Comparison of ENCODE assay signal across 8 mouse cellular contexts in genomic region chr2:32882283-32883043, GRCm38 (mm10). TPM values are rescaled to one million over a fixed set of nuclear protein-coding genes. Genes with fewer than 3 reads are reported as not detected.
DNase-seq lines count a peak whose midpoint lies in the region; ATAC-seq and TF ChIP-seq lines count a peak whose summit lies in the region.

No protein-coding gene starts in this region.

- H3K27me3 ChIP-seq in heart, embryonic 13.5 days (replicated peaks) = no peaks in the 10 kb centered on the region
- no peaks in the 10 kb centered on the region for H3K27me3 ChIP-seq in limb, embryonic 12.5 days
- H3K27me3 ChIP-seq in midbrain, embryonic 16.5 days (ENCODE audit: control insufficient read depth, insufficient read depth, low read depth, low read length) = no peaks in the 10 kb centered on the region

- H3K9me3 ChIP-seq in heart, embryonic 13.5 days = no peaks in the 10 kb centered on the region
- no peaks in the 10 kb centered on the region for H3K9me3 ChIP-seq in limb, embryonic 12.5 days
- no peaks in the 10 kb centered on the region for H3K9me3 ChIP-seq in midbrain, embryonic 16.5 days (replicated peaks; ENCODE audit: control insufficient read depth, low read length, poor library complexity, severe bottlenecking)

- H3K4me2 ChIP-seq in heart, embryonic 13.5 days = peak overlapping the region; percentile 55
- peak overlapping the region; percentile 15 for H3K4me2 ChIP-seq in limb, embryonic 12.5 days
- no peak overlapping the region for H3K4me2 ChIP-seq in midbrain, embryonic 16.5 days (ENCODE audit: low read length)

- TF ChIP-seq CTCF in gastrocnemius, adult 2 months (IDR thresholded peaks at IDR 0.05) = no peak

- ATAC-seq in heart, embryonic 13.5 days (ENCODE audit: extremely low read depth, insufficient number of reproducible peaks, low FRiP score, low TSS enrichment) = no peak
- ATAC-seq in limb, embryonic 12.5 days (ENCODE audit: insufficient number of reproducible peaks, insufficient read depth, low FRiP score, low TSS enrichment, low read depth) = no peak
- no peak for ATAC-seq in midbrain, embryonic 16.5 days

- intact Hi-C loops in gastrocnemius, adult 2 months (cut with DNase I) = no loop called here

- peak overlapping the region; percentile 89 for H3K27ac ChIP-seq in gastrocnemius, adult 2 months
- peak overlapping the region; percentile 97 for H3K27ac ChIP-seq in heart, embryonic 13.5 days (replicated peaks)
- peak overlapping the region; percentile 82 for H3K27ac ChIP-seq in limb, embryonic 12.5 days
- H3K27ac ChIP-seq in midbrain, embryonic 16.5 days (ENCODE audit: low read length) = peak overlapping the region; percentile 23; the same call in 1 of the 2 replicates

- peaks cover 100% of the 10 kb centered on the region for H3K4me1 ChIP-seq in heart, embryonic 13.5 days
- peaks cover 90% of the 10 kb centered on the region for H3K4me1 ChIP-seq in limb, embryonic 12.5 days (replicated peaks)
- peaks cover 48% of the 10 kb centered on the region for H3K4me1 ChIP-seq in midbrain, embryonic 16.5 days (ENCODE audit: control insufficient read depth, insufficient read depth, low read length)

- WGBS in heart, embryonic 13.5 days = 30% methylated on average over 11 of the region's 21 CpGs
- 49% methylated on average over 14 of the region's 21 CpGs for WGBS in limb, embryonic 12.5 days
- WGBS in midbrain, embryonic 16.5 days = 62% methylated on average over 11 of the region's 21 CpGs

- H3K36me3 ChIP-seq in heart, embryonic 13.5 days = no peaks in the 10 kb centered on the region
- no peaks in the 10 kb centered on the region; the same call in 1 of the 2 replicates for H3K36me3 ChIP-seq in limb, embryonic 12.5 days
- H3K36me3 ChIP-seq in midbrain, embryonic 16.5 days (ENCODE audit: control insufficient read depth, insufficient read depth, low read length) = no peaks in the 10 kb centered on the region

- no peak for DNase-seq in gastrocnemius, adult 2 months
- no peak for DNase-seq in gastrocnemius, postnatal 4 days (ENCODE audit: low spot score in 2 of 2)
- peak; percentile 43 for DNase-seq in adipocyte (ENCODE audit: low spot score)
- no peak for DNase-seq in right cerebral cortex, postnatal 4 days
- DNase-seq in right cerebral cortex, postnatal 10 days (ENCODE audit: low spot score in 2 of 2) = no peak

- peak overlapping the region; percentile 61 for H3K4me3 ChIP-seq in gastrocnemius, adult 2 months
- H3K4me3 ChIP-seq in heart, embryonic 13.5 days = peak overlapping the region; percentile 11; the same call in 1 of the 2 replicates
- H3K4me3 ChIP-seq in limb, embryonic 12.5 days (replicated peaks) = no peak overlapping the region
- H3K4me3 ChIP-seq in midbrain, embryonic 16.5 days (ENCODE audit: low read depth, low read length) = no peak overlapping the region

- peak overlapping the region; percentile 73 for H3K9ac ChIP-seq in heart, embryonic 13.5 days
- H3K9ac ChIP-seq in limb, embryonic 12.5 days (replicated peaks) = no peak overlapping the region; the same call in 1 of the 2 replicates
- H3K9ac ChIP-seq in midbrain, embryonic 16.5 days (ENCODE audit: low read depth, low read length) = no peak overlapping the region

RNA-seq across cellular contexts. Expression of gene Fam129b, which starts 6.5 kb away (rescaled TPM):
- total RNA-seq in gastrocnemius, adult 2 months (2021) = 1 to 10 TPM; 4.8 to 7.2 TPM
- total RNA-seq in gastrocnemius, postnatal 4 days (2021) = 10 to 100 TPM; 26.8 to 27.5 TPM
- 46.4 and 47.1 TPM in 2 replicates for polyA plus RNA-seq in heart, embryonic 13.5 days (2015; fragmentation: Nextera tagmentation; extraction: Ambion mirVana)
- polyA plus RNA-seq in limb, embryonic 12.5 days (2016; fragmentation: Nextera tagmentation; extraction: Ambion mirVana) = 48.0 and 48.1 TPM in 2 replicates
- polyA plus RNA-seq in midbrain, embryonic 16.5 days (2015; fragmentation: Nextera tagmentation; extraction: Ambion mirVana) = 25.3 and 27.4 TPM in 2 replicates

RNA-seq across cellular contexts. Expression of gene Stxbp1, which starts 35.4 kb away (rescaled TPM):
- 1 to 10 TPM; 2.0 to 3.9 TPM for total RNA-seq in gastrocnemius, adult 2 months (2021)
- total RNA-seq in gastrocnemius, postnatal 4 days (2021) = 10 to 100 TPM; 16.3 to 16.9 TPM
- 23.6 and 24.8 TPM in 2 replicates for polyA plus RNA-seq in heart, embryonic 13.5 days (2015; fragmentation: Nextera tagmentation; extraction: Ambion mirVana)
- polyA plus RNA-seq in limb, embryonic 12.5 days (2016; fragmentation: Nextera tagmentation; extraction: Ambion mirVana) = 18.8 and 20.0 TPM in 2 replicates
- 340 and 389 TPM in 2 replicates for polyA plus RNA-seq in midbrain, embryonic 16.5 days (2015; fragmentation: Nextera tagmentation; extraction: Ambion mirVana)

Comparison
In these comparisons a context has a peak if more than half of its experiments do, and no peak if none do; other contexts are left out.
1. H3K27ac ChIP-seq: peak in every context shown above with its lines; median percentile 97 in heart, embryonic 13.5 days; 89 in gastrocnemius, adult 2 months; 82 in limb, embryonic 12.5 days; 23 in midbrain, embryonic 16.5 days.
2. H3K4me3 ChIP-seq: peak in gastrocnemius, adult 2 months (single experiment) and heart, embryonic 13.5 days (single experiment); none in limb, embryonic 12.5 days (single experiment) and midbrain, embryonic 16.5 days (single experiment).
3. RNA of gene Stxbp1, which starts 35.4 kb away (polyA plus RNA-seq): 340 to 389 TPM in midbrain, embryonic 16.5 days; 23.6 to 24.8 TPM in heart, embryonic 13.5 days and 18.8 to 20.0 TPM in limb, embryonic 12.5 days; every median in the first group is over 10 times any median in the second.